ENCODE assay signal across 23 mouse cellular contexts in the genomic region with DNA sequence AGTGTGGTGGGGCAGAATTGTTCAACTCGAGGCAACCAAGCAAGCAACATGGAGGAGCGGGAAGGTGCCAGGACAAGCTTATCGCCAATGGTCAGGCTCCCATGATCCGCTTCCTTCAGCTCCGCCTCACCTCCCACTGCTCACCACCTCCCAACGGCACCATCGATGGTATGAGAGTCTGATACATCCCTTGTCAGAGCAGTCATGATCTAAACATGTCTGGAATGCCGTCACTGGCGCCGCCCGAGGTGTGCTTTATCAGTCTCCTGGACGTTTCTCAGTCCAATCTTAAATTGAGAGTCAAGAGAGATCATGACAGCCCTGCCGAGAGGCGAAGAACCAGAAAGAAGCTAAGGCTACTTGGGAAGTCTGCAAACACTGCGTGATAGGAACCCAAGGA. TPM values are rescaled to one million over a fixed set of nuclear protein-coding genes. Genes with fewer than 3 reads are reported as not detected.
A peak's percentile ranks its signal among the peaks of the same experiment; 100 is the strongest.
DNase-seq lines count a peak whose midpoint lies in the region; ATAC-seq lines count a peak whose summit lies in the region.
"Had no signal": no experiment of that assay in that cellular context is flagged by ENCODE, and none has a peak within 500 bp of the region (broad histone marks: within the 10 kb centered on the region; RNA-seq: fewer than 3 reads in every experiment).

No protein-coding gene starts in this region.

- H3K9me3 ChIP-seq in heart, embryonic 13.5 days = no peaks in the 10 kb centered on the region
- H3K9me3 ChIP-seq in forebrain, embryonic 14.5 days (replicated peaks; ENCODE audit: control insufficient read depth, low read length) = no peaks in the 10 kb centered on the region
- H3K9me3 ChIP-seq: embryonic facial prominence, embryonic 10.5 days; embryonic facial prominence, embryonic 12.5 days; forebrain, embryonic 13.5 days; G1E had no signal

- no peak overlapping the region for H3K4me3 ChIP-seq in heart, embryonic 13.5 days
- H3K4me3 ChIP-seq in forebrain, embryonic 14.5 days (ENCODE audit: low read depth, low read length) = no peak overlapping the region
- H3K4me3 ChIP-seq: embryonic facial prominence, embryonic 10.5 days; embryonic facial prominence, embryonic 12.5 days; forebrain, embryonic 13.5 days had no signal

- H3K27ac ChIP-seq in heart, embryonic 13.5 days (replicated peaks) = no peak overlapping the region
- no peak overlapping the region for H3K27ac ChIP-seq in forebrain, embryonic 14.5 days (ENCODE audit: low read depth, low read length)
- H3K27ac ChIP-seq: embryonic facial prominence, embryonic 10.5 days; embryonic facial prominence, embryonic 12.5 days; forebrain, embryonic 13.5 days had no signal

- WGBS in heart, embryonic 13.5 days = 45% methylated on average over 15 of the region's 15 CpGs
- WGBS in forebrain, embryonic 14.5 days = 91% methylated on average over 15 of the region's 15 CpGs

- DNase-seq in heart, adult 9 months (ENCODE audit: low spot score in 2 of 2) = no peak
- DNase-seq in testis, postnatal 10 days (ENCODE audit: low spot score) = peak; percentile 31
- no peak for DNase-seq in testis, postnatal 14 days (ENCODE audit: low spot score)
- peak; percentile 38 for DNase-seq in Muller cell, postnatal 12 days (ENCODE audit: inconsistent ontology term)
- DNase-seq in ovary, postnatal 14 days (ENCODE audit: low spot score) = no peak
- no peak for DNase-seq in forebrain, embryonic 14.5 days (ENCODE audit: low spot score)
- DNase-seq: adrenal gland, adult 8-10 months; adrenal gland, postnatal 14 days; adrenal gland, postnatal 36 days; cerebellum, adult 11-12 months; cerebellum, adult 2 months; cerebellum, adult 9-10 months; cerebellum, postnatal 10 days; cerebellum, postnatal 25 days had no signal

- no peaks in the 10 kb centered on the region for H3K36me3 ChIP-seq in heart, embryonic 13.5 days
- no peaks in the 10 kb centered on the region for H3K36me3 ChIP-seq in forebrain, embryonic 14.5 days (ENCODE audit: control insufficient read depth, insufficient read depth, low read length)
- H3K36me3 ChIP-seq: embryonic facial prominence, embryonic 10.5 days; embryonic facial prominence, embryonic 12.5 days; G1E had no signal

- H3K4me2 ChIP-seq in heart, embryonic 13.5 days = peak overlapping the region; percentile 25; the same call in 1 of the 2 replicates
- no peak overlapping the region for H3K4me2 ChIP-seq in forebrain, embryonic 14.5 days (ENCODE audit: low read length)
- H3K4me2 ChIP-seq: embryonic facial prominence, embryonic 12.5 days; forebrain, embryonic 13.5 days had no signal

- H3K9ac ChIP-seq in heart, embryonic 13.5 days = no peak overlapping the region
- H3K9ac ChIP-seq in forebrain, embryonic 14.5 days (ENCODE audit: low read length) = no peak overlapping the region
- H3K9ac ChIP-seq: embryonic facial prominence, embryonic 12.5 days; forebrain, embryonic 13.5 days had no signal

- no peak for ATAC-seq in heart, embryonic 13.5 days (ENCODE audit: extremely low read depth, insufficient number of reproducible peaks, low FRiP score, low TSS enrichment)
- ATAC-seq in forebrain, embryonic 14.5 days = no peak
- ATAC-seq: activated CD4-positive, CD25-positive, alpha-beta regulatory T cell, adult 4 months; forebrain, embryonic 13.5 days; forebrain, embryonic 16.5 days had no signal

- H3K4me1 ChIP-seq in heart, embryonic 13.5 days = 0 out of 2 replicates have a peak, but pooled peaks cover 5% of the 10 kb centered on the region
- no peaks in the 10 kb centered on the region for H3K4me1 ChIP-seq in forebrain, embryonic 14.5 days (ENCODE audit: control insufficient read depth, insufficient read depth, low read length)
- H3K4me1 ChIP-seq: embryonic facial prominence, embryonic 10.5 days; embryonic facial prominence, embryonic 12.5 days; forebrain, embryonic 13.5 days had no signal

- H3K27me3 ChIP-seq in heart, embryonic 13.5 days (replicated peaks) = no peaks in the 10 kb centered on the region
- no peaks in the 10 kb centered on the region for H3K27me3 ChIP-seq in forebrain, embryonic 14.5 days (replicated peaks; ENCODE audit: control insufficient read depth, insufficient read depth, low read length)
- H3K27me3 ChIP-seq: embryonic facial prominence, embryonic 12.5 days; forebrain, embryonic 13.5 days had no signal

RNA-seq across cellular contexts. Expression of a gene that starts 55.3 kb away (rescaled TPM):
- polyA plus RNA-seq in heart, embryonic 13.5 days (2015; fragmentation: Nextera tagmentation; extraction: Ambion mirVana) = 1.2 and 1.3 TPM in 2 replicates
- polyA plus RNA-seq in forebrain, embryonic 14.5 days (2014; fragmentation: Nextera tagmentation; extraction: Ambion mirVana) = 0.19 and 0.30 TPM in 2 replicates
- polyA plus RNA-seq: G1E had no signal

RNA-seq across cellular contexts. Expression of a gene that starts 59.6 kb away (rescaled TPM):
- 0.11 TPM in 1 of 2 replicates, not detected in the other for polyA plus RNA-seq in heart, embryonic 13.5 days (2015; fragmentation: Nextera tagmentation; extraction: Ambion mirVana)
- 0.09 TPM in 1 of 2 replicates, not detected in the other for polyA plus RNA-seq in forebrain, embryonic 14.5 days (2014; fragmentation: Nextera tagmentation; extraction: Ambion mirVana)
- polyA plus RNA-seq: activated CD4-positive, CD25-positive, alpha-beta regulatory T cell, adult 4 months; C2C12; embryonic facial prominence, embryonic 10.5 days; embryonic facial prominence, embryonic 12.5 days; embryonic facial prominence, embryonic 14.5 days; forebrain, embryonic 16.5 days; G1E had no signal

RNA-seq across cellular contexts. Expression of a gene that starts 59.8 kb away (rescaled TPM):
- 24.5 and 29.1 TPM in 2 replicates for polyA plus RNA-seq in heart, embryonic 13.5 days (2015; fragmentation: Nextera tagmentation; extraction: Ambion mirVana)
- polyA plus RNA-seq in forebrain, embryonic 14.5 days (2014; fragmentation: Nextera tagmentation; extraction: Ambion mirVana) = 13.0 and 16.5 TPM in 2 replicates

Comparison
In these comparisons a context has a peak if more than half of its experiments do, and no peak if none do; other contexts are left out.
1. DNase-seq: peak in testis, postnatal 10 days (single experiment) and Muller cell, postnatal 12 days (single experiment); none in heart, adult 9 months (0 of 2), testis, postnatal 14 days (single experiment), ovary, postnatal 14 days (single experiment) and forebrain, embryonic 14.5 days (single experiment).